Mouse (Mus musculus): ENCODE data around the gene Prcp. TPM values are rescaled to one million over a fixed set of nuclear protein-coding genes. Genes with fewer than 3 reads are reported as not detected.
A peak's percentile ranks its signal among the peaks of the same experiment; 100 is the strongest.
"Not testable (repeated sequence)": the region's sequence is repeated elsewhere in the genome, so short reads cannot be mapped to it uniquely, and the experiment has no call there.

Gene Prcp
- polyA plus RNA-seq, 1 experiment from 2014 or later = 19.4 TPM

GRCm38 (mm10) chr7:92950775-92951174 is 76.5 kb downstream of the Prcp start:
- Histone ChIP-seq H3K4me1 (ENCODE audit: control insufficient read depth, insufficient read depth, low read length) (no peaks in the 10 kb centered on the region), H3K9ac (ENCODE audit: low read length) (no peak overlapping the region), H3K36me3 (ENCODE audit: control insufficient read depth, insufficient read depth, low read length) (no peaks in the 10 kb centered on the region), H3K4me3 (ENCODE audit: low read depth, low read length) (no peak overlapping the region), H3K4me2 (no peak overlapping the region), H3K27me3 (ENCODE audit: control insufficient read depth, insufficient read depth, low read length) (no peaks in the 10 kb centered on the region), H3K9me3 (ENCODE audit: control insufficient read depth, low read length) (no peaks in the 10 kb centered on the region), H3K27ac (ENCODE audit: low read depth, low read length) (no peak overlapping the region)
- peak; percentile 23 for DNase-seq (ENCODE audit: low spot score, missing footprints)
- 87% methylated on average over 3 of the region's 3 CpGs for WGBS
- ATAC-seq (ENCODE audit: low FRiP score) = no peak

GRCm38 (mm10) chr7:92952210-92952609 is 77.9 kb downstream of the Prcp start:
- H3K27me3 ChIP-seq (ENCODE audit: control insufficient read depth, insufficient read depth, low read length) = no peaks in the 10 kb centered on the region
- WGBS = 87% methylated on average over 2 of the region's 2 CpGs
- H3K36me3 ChIP-seq (ENCODE audit: control insufficient read depth, insufficient read depth, low read length) = no peaks in the 10 kb centered on the region
- H3K27ac ChIP-seq (ENCODE audit: low read depth, low read length) = no peak overlapping the region
- H3K9ac ChIP-seq (ENCODE audit: low read length) = no peak overlapping the region
- no peak overlapping the region for H3K4me3 ChIP-seq (ENCODE audit: low read depth, low read length)
- H3K4me2 ChIP-seq = no peak overlapping the region
- no peaks in the 10 kb centered on the region for H3K4me1 ChIP-seq (ENCODE audit: control insufficient read depth, insufficient read depth, low read length)
- H3K9me3 ChIP-seq (ENCODE audit: control insufficient read depth, low read length) = no peaks in the 10 kb centered on the region
- peak; percentile 8 for DNase-seq (ENCODE audit: low spot score, missing footprints)
- no peak for ATAC-seq (ENCODE audit: low FRiP score)

- Histone ChIP-seq H3K4me1 (ENCODE audit: control insufficient read depth, insufficient read depth, low read length) (no peaks in the 10 kb centered on the region), H3K4me2 (no peak overlapping the region), H3K27ac (ENCODE audit: low read depth, low read length) (no peak overlapping the region), H3K27me3 (ENCODE audit: control insufficient read depth, insufficient read depth, low read length) (no peaks in the 10 kb centered on the region), H3K4me3 (ENCODE audit: low read depth, low read length) (no peak overlapping the region), H3K9ac (ENCODE audit: low read length) (no peak overlapping the region), H3K9me3 (ENCODE audit: control insufficient read depth, low read length) (no peaks in the 10 kb centered on the region), H3K36me3 (ENCODE audit: control insufficient read depth, insufficient read depth, low read length) (no peaks in the 10 kb centered on the region)
- DNase-seq (ENCODE audit: low spot score, missing footprints) = peak; percentile 53
- 82% methylated on average over 3 of the region's 3 CpGs for WGBS
- ATAC-seq (ENCODE audit: low FRiP score) = no peak
These were observed 85.5 kb downstream of the Prcp start for GRCm38 (mm10) chr7:92959758-92960157.

- DNase-seq (ENCODE audit: low spot score, missing footprints) = no peak
- no peak overlapping the region for H3K27ac ChIP-seq (ENCODE audit: low read depth, low read length)
- no peak overlapping the region for H3K4me2 ChIP-seq
- 65% methylated on average over 1 of the region's 1 CpGs for WGBS
- no peak for ATAC-seq (ENCODE audit: low FRiP score)
- H3K9ac ChIP-seq (ENCODE audit: low read length) = no peak overlapping the region
- H3K4me1 ChIP-seq (ENCODE audit: control insufficient read depth, insufficient read depth, low read length) = no peaks in the 10 kb centered on the region
- no peaks in the 10 kb centered on the region for H3K9me3 ChIP-seq (ENCODE audit: control insufficient read depth, low read length)
- no peak overlapping the region for H3K4me3 ChIP-seq (ENCODE audit: low read depth, low read length)
- H3K36me3 ChIP-seq (ENCODE audit: control insufficient read depth, insufficient read depth, low read length) = no peaks in the 10 kb centered on the region
- H3K27me3 ChIP-seq (ENCODE audit: control insufficient read depth, insufficient read depth, low read length) = no peaks in the 10 kb centered on the region
These were observed 87.6 kb downstream of the Prcp start for GRCm38 (mm10) chr7:92961876-92962275.

GRCm38 (mm10) chr7:92964754-92965501 is 90.7 kb downstream of the Prcp start:
- Histone ChIP-seq H3K36me3 (ENCODE audit: control insufficient read depth, insufficient read depth, low read length) (no peaks in the 10 kb centered on the region), H3K4me3 (ENCODE audit: low read depth, low read length) (no peak overlapping the region), H3K4me2 (no peak overlapping the region), H3K27ac (ENCODE audit: low read depth, low read length) (no peak overlapping the region), H3K27me3 (ENCODE audit: control insufficient read depth, insufficient read depth, low read length) (peaks cover 3% of the 10 kb centered on the region; the same call in 1 of the 2 replicates), H3K9ac (ENCODE audit: low read length) (no peak overlapping the region), H3K4me1 (ENCODE audit: control insufficient read depth, insufficient read depth, low read length) (no peaks in the 10 kb centered on the region), H3K9me3 (ENCODE audit: control insufficient read depth, low read length) (no peaks in the 10 kb centered on the region)
- DNase-seq (ENCODE audit: low spot score, missing footprints) = peak; percentile 96
- peak; percentile 69 for ATAC-seq (ENCODE audit: low FRiP score)
- 82% methylated on average over 3 of the region's 3 CpGs for WGBS

DNA sequence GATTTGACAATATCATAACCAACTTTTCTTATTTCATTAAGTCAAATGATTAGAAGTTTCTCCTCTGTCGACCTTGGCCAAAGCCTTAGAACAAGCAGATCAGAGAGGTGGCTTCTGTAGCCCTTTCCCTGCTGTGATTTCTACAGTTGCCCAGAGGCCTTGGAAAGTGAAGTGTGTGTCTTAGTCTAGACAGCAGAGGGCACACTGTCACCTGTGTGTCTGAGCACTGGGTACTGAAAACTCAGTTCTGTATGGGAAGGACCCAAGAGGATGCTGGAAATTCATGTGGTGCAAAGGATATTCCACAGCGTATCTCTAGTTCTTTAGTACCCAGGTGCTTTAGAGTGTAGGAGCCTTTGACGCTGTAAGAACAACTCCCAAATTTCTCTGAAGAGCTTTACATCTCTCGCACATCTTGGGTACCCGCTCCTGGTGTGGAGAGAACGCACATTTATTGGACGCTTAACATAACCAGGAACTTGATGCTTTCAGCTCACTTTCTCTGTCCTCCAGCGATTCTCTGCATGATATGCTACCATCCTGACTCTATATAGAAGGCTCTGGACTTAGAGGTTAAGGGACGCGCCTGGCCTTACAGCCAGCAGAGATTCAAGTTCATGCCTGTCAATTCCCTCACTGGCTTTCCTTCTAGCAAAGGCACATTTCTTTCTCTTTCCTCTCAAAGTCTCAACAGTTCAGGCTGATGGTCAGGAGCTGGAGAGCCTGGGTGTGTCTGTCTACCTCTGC is 93.3 kb downstream of the Prcp start:
- Histone ChIP-seq H3K4me2 (no peak overlapping the region), H3K9me3 (ENCODE audit: control insufficient read depth, low read length) (no peaks in the 10 kb centered on the region), H3K27ac (ENCODE audit: low read depth, low read length) (no peak overlapping the region), H3K27me3 (ENCODE audit: control insufficient read depth, insufficient read depth, low read length) (peaks cover 3% of the 10 kb centered on the region; the same call in 1 of the 2 replicates), H3K36me3 (ENCODE audit: control insufficient read depth, insufficient read depth, low read length) (no peaks in the 10 kb centered on the region), H3K4me1 (ENCODE audit: control insufficient read depth, insufficient read depth, low read length) (no peaks in the 10 kb centered on the region), H3K9ac (ENCODE audit: low read length) (no peak overlapping the region), H3K4me3 (ENCODE audit: low read depth, low read length) (no peak overlapping the region)
- peak; percentile 92 for DNase-seq (ENCODE audit: low spot score, missing footprints)
- 60% methylated on average over 10 of the region's 10 CpGs for WGBS
- ATAC-seq (ENCODE audit: low FRiP score) = peak; percentile 91

GRCm38 (mm10) chr7:92977429-92977828 is 103.2 kb downstream of the Prcp start:
- Histone ChIP-seq H3K9ac (ENCODE audit: low read length) (no peak overlapping the region), H3K36me3 (ENCODE audit: control insufficient read depth, insufficient read depth, low read length) (no peaks in the 10 kb centered on the region), H3K4me2 (no peak overlapping the region), H3K9me3 (ENCODE audit: control insufficient read depth, low read length) (no peaks in the 10 kb centered on the region), H3K27ac (ENCODE audit: low read depth, low read length) (no peak overlapping the region), H3K4me1 (ENCODE audit: control insufficient read depth, insufficient read depth, low read length) (no peaks in the 10 kb centered on the region), H3K4me3 (ENCODE audit: low read depth, low read length) (no peak overlapping the region), H3K27me3 (ENCODE audit: control insufficient read depth, insufficient read depth, low read length) (no peaks in the 10 kb centered on the region)
- DNase-seq (ENCODE audit: low spot score, missing footprints) (no peak), ATAC-seq (ENCODE audit: low FRiP score) (no peak)
- 93% methylated on average over 3 of the region's 3 CpGs for WGBS

GRCm38 (mm10) chr7:92978225-92978624 is 104.0 kb downstream of the Prcp start:
- DNase-seq (ENCODE audit: low spot score, missing footprints) = no peak
- no peaks in the 10 kb centered on the region for H3K9me3 ChIP-seq (ENCODE audit: control insufficient read depth, low read length)
- H3K27ac ChIP-seq (ENCODE audit: low read depth, low read length) = no peak overlapping the region
- no peak overlapping the region for H3K4me3 ChIP-seq (ENCODE audit: low read depth, low read length)
- H3K4me1 ChIP-seq (ENCODE audit: control insufficient read depth, insufficient read depth, low read length) = no peaks in the 10 kb centered on the region
- no peak for ATAC-seq (ENCODE audit: low FRiP score)
- 80% methylated on average over 4 of the region's 4 CpGs for WGBS
- no peak overlapping the region for H3K9ac ChIP-seq (ENCODE audit: low read length)
- H3K36me3 ChIP-seq (ENCODE audit: control insufficient read depth, insufficient read depth, low read length) = no peaks in the 10 kb centered on the region
- H3K27me3 ChIP-seq (ENCODE audit: control insufficient read depth, insufficient read depth, low read length) = no peaks in the 10 kb centered on the region
- no peak overlapping the region for H3K4me2 ChIP-seq

DNA sequence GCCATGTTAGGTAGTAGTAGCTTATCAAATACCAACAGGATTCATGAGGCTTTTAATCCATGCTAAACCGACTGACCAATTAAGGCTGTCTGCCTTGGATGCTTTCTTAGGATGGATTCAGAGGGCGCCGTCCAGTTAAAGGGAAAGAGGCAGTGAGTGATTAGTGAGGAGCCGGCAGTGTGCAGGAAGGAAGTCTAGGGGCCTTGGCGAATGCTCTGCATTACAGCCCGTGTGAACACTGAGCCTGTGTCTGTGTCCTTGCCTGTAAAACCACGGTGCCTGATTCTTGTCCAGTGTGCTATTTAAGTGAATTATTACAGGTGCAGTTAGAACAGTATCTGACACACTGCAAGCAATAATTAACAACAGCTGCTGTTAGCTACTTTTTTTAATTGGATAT is 104.5 kb downstream of the Prcp start:
- H3K4me2 ChIP-seq; H3K27ac ChIP-seq (ENCODE audit: low read depth, low read length); H3K4me1 ChIP-seq (ENCODE audit: control insufficient read depth, insufficient read depth, low read length); H3K27me3 ChIP-seq (ENCODE audit: control insufficient read depth, insufficient read depth, low read length); ATAC-seq (ENCODE audit: low FRiP score); H3K9ac ChIP-seq (ENCODE audit: low read length); H3K36me3 ChIP-seq (ENCODE audit: control insufficient read depth, insufficient read depth, low read length); H3K4me3 ChIP-seq (ENCODE audit: low read depth, low read length); H3K9me3 ChIP-seq (ENCODE audit: control insufficient read depth, low read length); DNase-seq (ENCODE audit: low spot score, missing footprints): not testable (repeated sequence)
- 54% methylated on average over 7 of the region's 7 CpGs for WGBS
